Mouse (Mus musculus): ENCODE measurements around the gene Ache.

Gene Ache

DNA sequence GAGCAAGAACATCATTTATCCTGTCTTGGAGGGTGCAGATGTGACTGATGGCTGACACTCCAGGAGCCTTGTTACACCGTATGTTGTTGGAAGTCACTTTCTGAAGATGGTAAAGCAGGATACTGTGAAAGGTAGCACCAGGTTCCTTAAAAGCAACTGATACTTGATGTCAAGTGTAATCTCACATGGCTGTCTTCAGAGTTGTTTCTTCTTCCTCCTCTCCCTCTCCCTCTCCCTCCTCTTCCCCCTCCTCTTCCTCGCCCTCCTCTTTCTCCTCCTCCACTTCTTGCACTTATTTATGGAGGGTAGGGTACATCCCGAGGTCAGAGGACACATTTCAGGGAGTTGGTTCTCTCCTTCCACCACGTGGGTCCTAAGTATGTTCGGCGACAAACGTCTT, 1.3 kb upstream of the Ache start:
- peaks cover 9% of the 10 kb centered on the region; the same call in 1 of the 2 replicates for H3K9me3 ChIP-seq (ENCODE audit: low read length)

DNA sequence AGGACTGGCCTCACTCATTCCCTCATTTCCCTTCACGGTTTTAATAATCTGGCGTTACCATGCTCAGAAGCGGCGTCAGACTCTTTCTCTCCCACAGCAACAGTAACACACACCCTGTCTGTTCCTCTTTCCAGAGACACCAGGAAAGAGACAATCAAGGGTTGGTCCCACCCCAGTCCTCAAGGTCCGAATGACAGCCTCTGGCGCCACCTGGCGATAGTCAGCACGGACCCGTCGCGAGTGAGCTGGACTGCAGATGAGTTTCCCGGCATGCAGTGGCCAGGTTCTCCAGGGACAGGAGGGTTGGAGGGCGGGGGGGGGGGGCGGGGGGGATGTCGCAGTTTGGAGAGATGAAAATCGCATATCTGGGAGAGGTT, 676 bp upstream of the Ache start:
- TF ChIP-seq CTCF (conservative IDR thresholded peaks at IDR 0.05; ENCODE audit: low read length): peak; percentile 53; the same call in 1 of the 2 replicates
- TF ChIP-seq NANOG (IDR thresholded peaks at IDR 0.05; ENCODE audit: borderline replicate concordance, low read length): no peak
- no peak for TF ChIP-seq POU5F1 (IDR thresholded peaks at IDR 0.05; ENCODE audit: borderline replicate concordance, low read length)
- H3K9me3 ChIP-seq (ENCODE audit: low read length): peaks cover 9% of the 10 kb centered on the region; the same call in 1 of the 2 replicates
- H3K4me1 ChIP-seq (replicated peaks; ENCODE audit: low read depth, low read length): peaks cover 42% of the 10 kb centered on the region
- peaks cover 45% of the 10 kb centered on the region for H3K27me3 ChIP-seq (ENCODE audit: insufficient read depth, low read length)
- peak overlapping the region; percentile 76; the same call in 1 of the 2 replicates for H3K4me3 ChIP-seq (replicated peaks; ENCODE audit: low read length)
- H3K36me3 ChIP-seq (ENCODE audit: insufficient read depth, low read length): no peaks in the 10 kb centered on the region

More for the DNA sequence above, 1.3 kb upstream of the Ache start:
- no peak for TF ChIP-seq NANOG (IDR thresholded peaks at IDR 0.05; ENCODE audit: borderline replicate concordance, low read length)
- no peak for TF ChIP-seq CTCF (conservative IDR thresholded peaks at IDR 0.05; ENCODE audit: low read length)
- no peak for TF ChIP-seq POU5F1 (IDR thresholded peaks at IDR 0.05; ENCODE audit: borderline replicate concordance, low read length)
- no peak overlapping the region for H3K4me3 ChIP-seq (replicated peaks; ENCODE audit: low read length)
- peaks cover 42% of the 10 kb centered on the region for H3K4me1 ChIP-seq (replicated peaks; ENCODE audit: low read depth, low read length)
- H3K27me3 ChIP-seq (ENCODE audit: insufficient read depth, low read length): peaks cover 40% of the 10 kb centered on the region
- H3K36me3 ChIP-seq (ENCODE audit: insufficient read depth, low read length): no peaks in the 10 kb centered on the region

DNA sequence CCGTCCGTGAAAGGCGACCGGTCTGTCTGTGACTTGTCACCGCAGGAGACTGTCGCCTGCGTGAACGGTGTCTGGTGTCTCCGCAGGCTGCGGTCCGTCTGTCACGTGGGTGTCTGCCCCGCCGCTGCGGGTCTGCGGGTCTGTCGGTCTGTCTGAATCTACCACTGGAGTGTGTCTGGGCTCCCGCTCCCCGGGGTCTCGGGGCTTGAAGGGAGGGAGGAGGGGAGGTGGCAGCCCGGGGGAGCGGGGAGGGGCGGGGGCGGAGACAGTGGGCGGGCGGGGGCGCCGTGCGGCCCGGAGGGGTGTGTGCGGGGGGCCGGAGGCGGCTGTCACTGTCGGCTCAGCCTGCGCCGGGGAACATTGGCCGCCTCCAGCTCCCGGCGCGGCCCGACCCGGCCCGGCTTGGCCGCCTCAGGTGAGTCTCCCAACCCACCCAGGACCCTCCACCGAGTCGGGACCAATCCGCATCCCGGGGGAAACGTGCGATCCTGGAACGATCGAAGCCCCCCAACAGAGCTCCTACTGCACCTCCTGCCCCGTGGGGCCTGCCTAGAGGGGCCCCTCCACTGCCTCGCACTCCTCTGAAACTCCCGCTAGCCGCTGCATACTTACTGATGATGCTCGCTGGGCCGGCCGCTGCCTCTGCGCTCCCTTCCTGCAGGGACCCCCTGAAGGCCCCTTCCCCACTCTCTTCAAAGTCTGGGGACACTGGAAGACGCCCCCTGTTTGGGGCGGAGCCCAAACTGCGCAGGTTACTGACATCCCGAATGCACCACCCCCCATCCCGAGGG, 829 bp downstream of the Ache start:
- Histone ChIP-seq H3K9me3 (ENCODE audit: low read length) (peaks cover 5% of the 10 kb centered on the region; the same call in 1 of the 2 replicates), H3K4me3 (replicated peaks; ENCODE audit: low read length) (peak overlapping the region; percentile 76), H3K36me3 (ENCODE audit: insufficient read depth, low read length) (no peaks in the 10 kb centered on the region), H3K4me1 (replicated peaks; ENCODE audit: low read depth, low read length) (peaks cover 49% of the 10 kb centered on the region), H3K27me3 (ENCODE audit: insufficient read depth, low read length) (peaks cover 60% of the 10 kb centered on the region)
- no peak for TF ChIP-seq NANOG (IDR thresholded peaks at IDR 0.05; ENCODE audit: borderline replicate concordance, low read length)
- TF ChIP-seq POU5F1 (IDR thresholded peaks at IDR 0.05; ENCODE audit: borderline replicate concordance, low read length): no peak
- no peak for TF ChIP-seq CTCF (conservative IDR thresholded peaks at IDR 0.05; ENCODE audit: low read length)

DNA sequence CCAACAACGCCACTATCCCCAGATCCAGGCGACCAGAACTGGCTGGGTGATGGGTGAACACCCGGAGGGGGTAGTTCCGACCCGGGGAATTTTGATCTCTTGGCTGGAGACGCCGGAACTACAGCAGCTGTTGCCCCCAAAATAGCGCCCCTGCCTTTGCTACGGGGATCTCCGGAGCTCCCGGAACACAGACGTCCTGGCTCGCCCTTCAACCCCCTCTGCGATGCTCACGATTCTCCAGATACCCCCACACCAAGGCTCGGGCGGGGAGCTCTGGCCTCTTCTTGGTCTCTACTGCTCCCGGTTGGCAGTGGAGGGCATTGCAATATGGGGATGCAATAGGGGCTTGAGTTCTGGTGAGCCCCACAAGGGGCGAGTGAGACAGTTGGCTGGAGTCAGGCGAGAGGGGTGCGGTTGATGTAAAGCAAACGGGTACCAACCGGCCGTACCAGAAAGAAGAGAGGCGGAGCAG, 1.7 kb downstream of the Ache start:
- H3K4me3 ChIP-seq (replicated peaks; ENCODE audit: low read length): peak overlapping the region; percentile 68
- H3K4me1 ChIP-seq (replicated peaks; ENCODE audit: low read depth, low read length): peaks cover 52% of the 10 kb centered on the region
- TF ChIP-seq NANOG (IDR thresholded peaks at IDR 0.05; ENCODE audit: borderline replicate concordance, low read length): no peak
- TF ChIP-seq CTCF (conservative IDR thresholded peaks at IDR 0.05; ENCODE audit: low read length): peak; percentile 45
- peaks cover 61% of the 10 kb centered on the region for H3K27me3 ChIP-seq (ENCODE audit: insufficient read depth, low read length)
- H3K9me3 ChIP-seq (ENCODE audit: low read length): no peaks in the 10 kb centered on the region
- no peaks in the 10 kb centered on the region for H3K36me3 ChIP-seq (ENCODE audit: insufficient read depth, low read length)

GRCm38 (mm10) chr5:137289591-137290365, 2.5 kb downstream of the Ache start:
- TF ChIP-seq NANOG (IDR thresholded peaks at IDR 0.05; ENCODE audit: borderline replicate concordance, low read length) (no peak), POU5F1 (IDR thresholded peaks at IDR 0.05; ENCODE audit: borderline replicate concordance, low read length) (no peak), CTCF (conservative IDR thresholded peaks at IDR 0.05; ENCODE audit: low read length) (no peak)
- Histone ChIP-seq H3K9me3 (ENCODE audit: low read length) (no peaks in the 10 kb centered on the region), H3K4me1 (replicated peaks; ENCODE audit: low read depth, low read length) (peaks cover 53% of the 10 kb centered on the region), H3K36me3 (ENCODE audit: insufficient read depth, low read length) (peaks cover 2% of the 10 kb centered on the region), H3K27me3 (ENCODE audit: insufficient read depth, low read length) (peaks cover 61% of the 10 kb centered on the region), H3K4me3 (replicated peaks; ENCODE audit: low read length) (peak overlapping the region; percentile 68)

GRCm38 (mm10) chr5:137290677-137291076, 3.4 kb downstream of the Ache start:
- H3K36me3 ChIP-seq (ENCODE audit: insufficient read depth, low read length): peaks cover 11% of the 10 kb centered on the region
- peaks cover 62% of the 10 kb centered on the region for H3K4me1 ChIP-seq (replicated peaks; ENCODE audit: low read depth, low read length)
- H3K27me3 ChIP-seq (ENCODE audit: insufficient read depth, low read length): peaks cover 61% of the 10 kb centered on the region
- no peak overlapping the region for H3K4me3 ChIP-seq (replicated peaks; ENCODE audit: low read length)
- TF ChIP-seq CTCF (conservative IDR thresholded peaks at IDR 0.05; ENCODE audit: low read length) (no peak), POU5F1 (IDR thresholded peaks at IDR 0.05; ENCODE audit: borderline replicate concordance, low read length) (no peak), NANOG (IDR thresholded peaks at IDR 0.05; ENCODE audit: borderline replicate concordance, low read length) (no peak)
- H3K9me3 ChIP-seq (ENCODE audit: low read length): no peaks in the 10 kb centered on the region

GRCm38 (mm10) chr5:137291381-137291926, 4.1 kb downstream of the Ache start:
- H3K4me1 ChIP-seq (replicated peaks; ENCODE audit: low read depth, low read length): peaks cover 67% of the 10 kb centered on the region
- H3K9me3 ChIP-seq (ENCODE audit: low read length): no peaks in the 10 kb centered on the region
- H3K27me3 ChIP-seq (ENCODE audit: insufficient read depth, low read length): peaks cover 61% of the 10 kb centered on the region
- TF ChIP-seq CTCF (conservative IDR thresholded peaks at IDR 0.05; ENCODE audit: low read length): no peak
- no peak for TF ChIP-seq POU5F1 (IDR thresholded peaks at IDR 0.05; ENCODE audit: borderline replicate concordance, low read length)
- H3K4me3 ChIP-seq (replicated peaks; ENCODE audit: low read length): no peak overlapping the region
- peaks cover 18% of the 10 kb centered on the region for H3K36me3 ChIP-seq (ENCODE audit: insufficient read depth, low read length)

- Histone ChIP-seq H3K36me3 (ENCODE audit: insufficient read depth, low read length) (peaks cover 37% of the 10 kb centered on the region), H3K27me3 (ENCODE audit: insufficient read depth, low read length) (peaks cover 47% of the 10 kb centered on the region), H3K9me3 (ENCODE audit: low read length) (no peaks in the 10 kb centered on the region), H3K4me3 (replicated peaks; ENCODE audit: low read length) (peak overlapping the region; percentile 88), H3K4me1 (replicated peaks; ENCODE audit: low read depth, low read length) (peaks cover 72% of the 10 kb centered on the region)
- TF ChIP-seq POU5F1 (IDR thresholded peaks at IDR 0.05; ENCODE audit: borderline replicate concordance, low read length): no peak
- no peak for TF ChIP-seq NANOG (IDR thresholded peaks at IDR 0.05; ENCODE audit: borderline replicate concordance, low read length)
- no peak for TF ChIP-seq CTCF (conservative IDR thresholded peaks at IDR 0.05; ENCODE audit: low read length)
Measured at GRCm38 (mm10) chr5:137293282-137293681, 6.0 kb downstream of the Ache start.

Data from E14TG2a.4 (cell line).